Mouse (Mus musculus) CH12.LX (cell line): ENCODE data around the gene Lcor. TPM values are rescaled to one million over a fixed set of nuclear protein-coding genes. Genes with fewer than 3 reads are reported as not detected.

Experiments used
- DNase-seq: peaks from one replicate; pipeline ENCODE4 v3.0.0-alpha.2; 2013; ENCODE audit errors: extremely low read depth
- H3K27ac ChIP-seq: 2 replicates; pipeline ENCODE4 v1.5.1; 2012; ENCODE audit warnings: low read depth, mild to moderate bottlenecking, control low read depth, moderate library complexity; ENCODE audit not compliant: insufficient read depth
- H3K27me3 ChIP-seq: replicated peaks from 2 replicates; pipeline ENCODE3; 2012; ENCODE audit warnings: inconsistent platforms
- H3K36me3 ChIP-seq, 2 experiments: replicated peaks in 1 of 2; 2 replicates each; pipeline versions ENCODE3 to v1.6.1; 2012; ENCODE audit warnings: inconsistent platforms in 1 of 2, low read length in 1 of 2, mild to moderate bottlenecking in 1 of 2, mixed read lengths in 1 of 2, moderate library complexity in 1 of 2; ENCODE audit not compliant: control insufficient read depth in 1 of 2, insufficient read depth in 1 of 2
- H3K4me1 ChIP-seq, 2 experiments: 2 replicates each; pipeline ENCODE4 v1.6.1; 2012; ENCODE audit warnings: inconsistent platforms in 1 of 2, moderate library complexity in 1 of 2; ENCODE audit not compliant: insufficient read depth in 2 of 2, control insufficient read depth in 1 of 2
- H3K4me2 ChIP-seq: 2 replicates; pipeline ENCODE4 v1.6.1; 2012; ENCODE audit warnings: low read depth, mild to moderate bottlenecking, control low read depth; ENCODE audit not compliant: poor library complexity, insufficient read depth, severe bottlenecking
- H3K4me3 ChIP-seq, 3 experiments: fragments of 150-350 bp in 1 of 3; sonication (generic) in 1 of 3; replicated peaks in 1 of 3; 2 replicates each; pipeline versions ENCODE3 to v1.5.1; 2011 to 2012; ENCODE audit warnings: low read depth in 2 of 3, low read length in 2 of 3, mild to moderate bottlenecking in 2 of 3, moderate library complexity in 2 of 3, control low read depth in 1 of 3, improper control_type of control experiment in 1 of 3, inconsistent platforms in 1 of 3, mixed read lengths in 1 of 3; ENCODE audit not compliant: poor library complexity in 1 of 3
- H3K79me2 ChIP-seq: replicated peaks from 2 replicates; pipeline ENCODE4 v1.6.1; 2012; ENCODE audit warnings: mild to moderate bottlenecking, moderate library complexity; ENCODE audit not compliant: control insufficient read depth, poor library complexity, insufficient read depth, severe bottlenecking; ENCODE audit errors: extremely low read depth
- H3K9ac ChIP-seq: 2 replicates; pipeline ENCODE4 v1.6.1; 2012; ENCODE audit warnings: low read depth, mild to moderate bottlenecking, control low read depth, moderate library complexity; ENCODE audit not compliant: insufficient read depth
- H3K9me3 ChIP-seq: replicated peaks from 2 replicates; pipeline ENCODE3; 2012; ENCODE audit warnings: low read length, inconsistent platforms, mixed read lengths
- CHD2 ChIP-seq: IDR thresholded peaks from 2 replicates; pipeline ENCODE4 v1.6.1; 2011; ENCODE audit warnings: low read length, improper control_type of control experiment
- CTCF ChIP-seq, 2 experiments: IDR thresholded peaks in 1 of 2; conservative IDR thresholded peaks in 1 of 2; 2 replicates each; pipeline ENCODE4 v1.5.1; 2011 to 2012; ENCODE audit warnings: low read depth in 2 of 2, low read length in 2 of 2, improper control_type of control experiment in 1 of 2, inconsistent platforms in 1 of 2, mild to moderate bottlenecking in 1 of 2, moderate library complexity in 1 of 2
- E2F4 ChIP-seq: IDR thresholded peaks from 2 replicates; pipeline ENCODE4 v1.6.1; 2011; ENCODE audit warnings: low read depth, low read length, improper control_type of control experiment; ENCODE audit not compliant: insufficient replicate concordance
- ELF1 ChIP-seq: IDR thresholded peaks from 2 replicates; pipeline ENCODE4 v1.6.1; 2014; ENCODE audit warnings: low read depth, mild to moderate bottlenecking, inconsistent platforms, low read length, improper control_type of control experiment
- ETS1 ChIP-seq: conservative IDR thresholded peaks from 2 replicates; pipeline ENCODE4 v1.6.1; 2012; ENCODE audit warnings: low read depth, mild to moderate bottlenecking, inconsistent platforms, low read length, improper control_type of control experiment, moderate library complexity
- GABPA ChIP-seq: IDR thresholded peaks from 2 replicates; pipeline ENCODE4 v1.6.1; 2012; ENCODE audit warnings: low read depth, low read length, improper control_type of control experiment, inconsistent platforms; ENCODE audit not compliant: insufficient replicate concordance
- HCFC1 ChIP-seq: IDR thresholded peaks from 2 replicates; pipeline ENCODE4 v1.6.1; 2012; ENCODE audit warnings: low read depth, mild to moderate bottlenecking, inconsistent platforms, low read length, improper control_type of control experiment
- IRF4 ChIP-seq: IDR thresholded peaks from 2 replicates; pipeline ENCODE4 v1.6.1; 2014; ENCODE audit warnings: low read depth, mild to moderate bottlenecking, inconsistent platforms, low read length, improper control_type of control experiment
- JUN ChIP-seq: IDR thresholded peaks from 2 replicates; pipeline ENCODE4 v1.6.1; 2011; ENCODE audit warnings: low read depth, mild to moderate bottlenecking, low read length, improper control_type of control experiment, moderate library complexity; ENCODE audit not compliant: insufficient read depth
- MAFK ChIP-seq: IDR thresholded peaks from 2 replicates; pipeline ENCODE4 v1.6.1; 2011; ENCODE audit warnings: low read length, improper control_type of control experiment; ENCODE audit not compliant: insufficient replicate concordance
- MAX ChIP-seq: IDR thresholded peaks from 2 replicates; pipeline ENCODE4 v1.6.1; 2011; ENCODE audit warnings: low read length, improper control_type of control experiment
- MAZ ChIP-seq: IDR thresholded peaks from 2 replicates; pipeline ENCODE4 v1.6.1; 2012; ENCODE audit warnings: low read depth, mild to moderate bottlenecking, inconsistent platforms, low read length, improper control_type of control experiment, moderate library complexity
- MEF2A ChIP-seq: IDR thresholded peaks from 2 replicates; pipeline ENCODE4 v1.6.1; 2014; ENCODE audit warnings: low read depth, mild to moderate bottlenecking, inconsistent platforms, low read length, improper control_type of control experiment, borderline replicate concordance
- PAX5 ChIP-seq: IDR thresholded peaks from 2 replicates; pipeline ENCODE4 v1.6.1; 2012; ENCODE audit warnings: low read length, inconsistent platforms, mixed read lengths
- POLR2A ChIP-seq: IDR thresholded peaks from 2 replicates; pipeline ENCODE4 v1.6.1; 2011; ENCODE audit warnings: low read depth, mild to moderate bottlenecking, improper control_type of control experiment, low read length
- RCOR1 ChIP-seq: conservative IDR thresholded peaks from 2 replicates; pipeline ENCODE4 v1.6.1; 2012; ENCODE audit warnings: low read depth, mild to moderate bottlenecking, inconsistent platforms, low read length, improper control_type of control experiment
- SIN3A ChIP-seq: IDR thresholded peaks from 2 replicates; pipeline ENCODE4 v1.6.1; 2012; ENCODE audit warnings: low read length, improper control_type of control experiment, inconsistent platforms
- TBP ChIP-seq: conservative IDR thresholded peaks from 2 replicates; pipeline ENCODE4 v1.6.1; 2011; ENCODE audit warnings: low read depth, low read length, improper control_type of control experiment
- USF1 ChIP-seq: IDR thresholded peaks from 2 replicates; pipeline ENCODE4 v1.6.1; 2014; ENCODE audit warnings: low read depth, mild to moderate bottlenecking, inconsistent platforms, low read length, improper control_type of control experiment
- ZC3H11A ChIP-seq: IDR thresholded peaks from 2 replicates; pipeline ENCODE4 v1.6.1; 2012; ENCODE audit warnings: low read depth, mild to moderate bottlenecking, inconsistent platforms, low read length, improper control_type of control experiment
- ZKSCAN1 ChIP-seq: IDR thresholded peaks from 2 replicates; pipeline ENCODE4 v1.6.1; 2012; ENCODE audit warnings: low read depth, inconsistent platforms, low read length, improper control_type of control experiment, borderline replicate concordance
- ZMIZ1 ChIP-seq: IDR thresholded peaks from 2 replicates; pipeline ENCODE4 v1.6.1; 2012; ENCODE audit warnings: low read depth, mild to moderate bottlenecking, inconsistent platforms, low read length, improper control_type of control experiment
- dilution Hi-C: fragments of 300-500 bp; cut with MboI; formaldehyde crosslinking; loops from 2 replicates; pipeline ENCODE4 v1.14.3; 2020; ENCODE audit warnings: low sequenced_read_pairs; ENCODE audit not compliant: extremely low pct_unique_long_range_greater_than_20kb, extremely low pct_ligation_motif_present
- in situ Hi-C: fragments of 300-500 bp; cut with MboI; formaldehyde crosslinking; loops from 3 replicates; pipeline ENCODE4 v1.14.3; 2019; ENCODE audit warnings: low sequenced_read_pairs, low pct_ligation_motif_present, low pct_unique_long_range_greater_than_20kb, mixed read lengths
- polyA plus RNA-seq: library from polyadenylated mRNA; unstranded; fragments of >175 nt; gene quantifications from 2 replicates; pipeline ENCODE4 v1.2.1, GENCODE M21; 2012; ENCODE audit warnings: low read depth; ENCODE audit not compliant: insufficient read length
- total RNA-seq, 2 experiments: library from RNA; depleted of rRNA; stranded (reverse); fragments of 300-350 nt in 1 of 2; fragments of >200 nt in 1 of 2; gene quantifications; 2 replicates each; pipeline ENCODE4 v1.2.3; 2012 to 2014

Lcor gene
- total and polyA plus RNA-seq, 3 experiments = 2.9 to 4.8 (median 3.4) TPM

DNA sequence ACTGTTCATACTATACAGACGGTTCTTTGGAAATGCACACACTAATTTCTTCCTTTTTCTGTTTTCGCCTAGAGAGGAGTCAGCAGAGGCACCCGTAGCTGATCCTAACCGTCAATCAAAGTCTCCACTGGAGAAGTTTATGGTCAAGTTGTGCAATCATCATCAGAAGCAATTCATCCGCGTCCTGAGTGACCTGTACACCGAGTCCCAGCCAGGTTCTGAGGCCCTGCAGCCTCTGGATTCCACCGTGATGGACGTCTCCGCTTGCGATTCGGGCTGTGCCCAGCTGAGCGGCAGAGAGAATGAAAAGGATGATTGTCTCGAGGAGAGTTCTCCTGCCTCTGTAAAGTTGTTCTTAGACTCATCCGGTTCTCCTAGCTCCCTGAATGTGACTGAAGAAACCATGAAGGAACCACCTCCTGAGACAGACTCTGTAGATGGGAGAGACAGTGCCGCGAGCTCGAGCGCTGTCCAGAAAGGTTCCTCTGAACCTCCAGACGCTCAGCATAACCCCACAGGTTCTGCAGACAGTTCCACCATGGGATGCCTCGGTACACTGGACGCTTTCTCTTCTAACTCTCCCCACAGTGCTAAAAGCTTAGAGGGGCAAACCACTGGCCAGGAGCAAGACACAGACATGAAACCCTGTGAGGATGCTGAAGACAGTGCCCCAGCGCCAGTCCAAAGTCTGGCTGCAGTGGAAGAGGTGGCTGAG lies 99.4 kb downstream of the Lcor start, which contains the start of gene Gm340:
TSS of gene Gm340 (plus strand) at position 665 of the 715 bp plus-strand sequence.
- no peaks in the 10 kb centered on the region for H3K27me3 ChIP-seq
- no peak for TF ChIP-seq HCFC1
- no peak for TF ChIP-seq RCOR1
- no peak for TF ChIP-seq TBP
- TF ChIP-seq MAZ = no peak
- TF ChIP-seq ETS1 = no peak
- no peak for TF ChIP-seq CTCF (conservative IDR thresholded peaks at IDR 0.05 in 1 of 2, IDR thresholded peaks at IDR 0.05 in 1 of 2; ENCODE audit: low read depth in 2 of 2, low read length in 2 of 2)
- TF ChIP-seq IRF4 = no peak
- no peak for TF ChIP-seq POLR2A
- TF ChIP-seq CHD2 = no peak
- no peak for TF ChIP-seq MAX
- no peak for TF ChIP-seq ZKSCAN1
- TF ChIP-seq SIN3A = no peak
- TF ChIP-seq ELF1 = no peak
- no peak for TF ChIP-seq E2F4
- TF ChIP-seq ZMIZ1 = no peak
- TF ChIP-seq ZC3H11A = no peak
- no peak for TF ChIP-seq GABPA
- no peak for TF ChIP-seq JUN
- TF ChIP-seq MEF2A = no peak
- no peak within 1 kb of the TSS for H3K27ac ChIP-seq
- no peaks in the 10 kb centered on the region for H3K4me1 ChIP-seq
- peaks cover 31 to 66% of the 10 kb centered on the region in 2 experiments for H3K36me3 ChIP-seq
- H3K4me2 ChIP-seq = no peak within 1 kb of the TSS
- no peak within 1 kb of the TSS for H3K9ac ChIP-seq
- no peaks in the 10 kb centered on the region for H3K9me3 ChIP-seq
- no peaks in the 10 kb centered on the region for H3K79me2 ChIP-seq
- dilution Hi-C loops = no loop called here
- no peak within 1 kb of the TSS for H3K4me3 ChIP-seq
- in situ Hi-C loops = no loop called here
- no peak for DNase-seq

GRCm38 (mm10) chr19:41582918-41583514 lies 100.6 kb downstream of the Lcor start:
- H3K36me3 ChIP-seq = peaks cover 31 to 71% of the 10 kb centered on the region in 2 experiments
- dilution Hi-C loops = no loop called here

More at GRCm38 (mm10) chr19:41582918-41583514, 100.6 kb downstream of the Lcor start:
- Histone ChIP-seq H3K27ac (no peak overlapping the region), H3K4me1 (no peaks in the 10 kb centered on the region), H3K79me2 (no peaks in the 10 kb centered on the region), H3K9ac (no peak overlapping the region), H3K9me3 (no peaks in the 10 kb centered on the region), H3K27me3 (no peaks in the 10 kb centered on the region), H3K4me2 (no peak overlapping the region), H3K4me3 (no peak overlapping the region)
- no peak for DNase-seq
- in situ Hi-C loops = no loop called here
- TF ChIP-seq MAFK = no peak
- no peak for TF ChIP-seq TBP
- no peak for TF ChIP-seq GABPA
- TF ChIP-seq PAX5 = no peak
- TF ChIP-seq ZKSCAN1 = peak; percentile 72
- TF ChIP-seq MAZ = no peak
- no peak for TF ChIP-seq USF1
